Mouse (Mus musculus): ENCODE data around the gene Adamts15. TPM values are rescaled to one million over a fixed set of nuclear protein-coding genes. Genes with fewer than 3 reads are reported as not detected.
A peak's percentile ranks its signal among the peaks of the same experiment; 100 is the strongest.

Gene Adamts15
- polyA plus RNA-seq, 1 experiment from 2014 or later: 1.1 TPM

DNA sequence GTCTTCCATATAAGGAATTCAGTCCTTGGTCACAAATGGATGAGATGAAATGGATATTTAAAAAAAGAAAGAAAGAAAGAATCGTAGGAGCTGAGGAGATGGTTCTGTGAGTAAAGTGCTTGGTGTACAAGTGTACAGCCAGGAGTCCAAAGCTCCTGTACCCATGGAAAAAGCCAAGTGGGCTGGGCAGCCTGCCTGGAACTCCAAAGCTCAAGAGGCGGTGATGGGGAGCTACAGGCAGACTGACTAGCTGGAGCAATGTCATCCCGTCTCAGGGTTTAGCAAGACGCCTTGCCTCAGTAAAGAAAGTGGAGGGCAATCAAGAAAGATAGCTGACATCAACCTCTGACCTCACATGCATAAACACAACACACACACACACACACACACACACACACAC lies 41.5 kb upstream of the Adamts15 start:
- H3K27me3 ChIP-seq (ENCODE audit: insufficient read depth, low read length): no peaks in the 10 kb centered on the region
- no peaks in the 10 kb centered on the region for H3K9me3 ChIP-seq (ENCODE audit: low read length)
- no peaks in the 10 kb centered on the region for H3K4me1 ChIP-seq (ENCODE audit: insufficient read depth)
- TF ChIP-seq EP300 (IDR thresholded peaks at IDR 0.05; ENCODE audit: low read depth) (no peak), CTCF (IDR thresholded peaks at IDR 0.05; ENCODE audit: low read depth) (no peak)
- H3K9ac ChIP-seq (replicated peaks): no peak overlapping the region
- no peak overlapping the region for H3K4me3 ChIP-seq (ENCODE audit: low read depth, low read length)
- H3K4me2 ChIP-seq (ENCODE audit: low read depth, low read length): no peak overlapping the region
- ATAC-seq: no peak
- 82% methylated on average over 4 of the region's 4 CpGs for WGBS (ENCODE audit: insufficient replicate concordance)
- H3K27ac ChIP-seq (ENCODE audit: low read depth): no peak overlapping the region
- H3K36me3 ChIP-seq (replicated peaks; ENCODE audit: insufficient read depth, low read length): no peaks in the 10 kb centered on the region
- no peak for DNase-seq

DNA sequence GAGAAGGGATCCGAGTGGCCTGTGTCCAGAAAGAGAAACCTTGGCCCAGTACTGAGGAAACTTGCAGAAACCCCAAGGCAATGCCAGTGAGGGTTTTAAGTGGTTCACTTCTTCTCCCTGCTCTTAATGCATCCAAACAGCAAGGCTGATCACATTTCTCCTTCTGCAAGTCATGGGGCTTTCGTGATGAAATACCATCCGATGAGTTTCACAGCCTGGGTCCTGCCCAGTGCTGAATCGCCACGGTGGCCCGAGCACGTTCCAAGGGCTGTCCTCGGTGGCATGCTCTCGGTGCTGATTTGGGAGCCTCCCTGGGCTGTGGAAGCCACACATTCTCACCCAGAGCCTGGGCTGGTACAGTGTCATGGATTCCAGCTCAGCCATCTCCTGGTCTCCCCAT lies 33.0 kb upstream of the Adamts15 start:
- Histone ChIP-seq H3K4me3 (ENCODE audit: low read depth, low read length) (no peak overlapping the region), H3K4me1 (ENCODE audit: insufficient read depth) (no peaks in the 10 kb centered on the region), H3K4me2 (ENCODE audit: low read depth, low read length) (no peak overlapping the region), H3K27ac (ENCODE audit: low read depth) (no peak overlapping the region), H3K9me3 (ENCODE audit: low read length) (no peaks in the 10 kb centered on the region), H3K9ac (replicated peaks) (no peak overlapping the region), H3K36me3 (replicated peaks; ENCODE audit: insufficient read depth, low read length) (no peaks in the 10 kb centered on the region), H3K27me3 (ENCODE audit: insufficient read depth, low read length) (no peaks in the 10 kb centered on the region)
- TF ChIP-seq EP300 (IDR thresholded peaks at IDR 0.05; ENCODE audit: low read depth) (no peak), CTCF (IDR thresholded peaks at IDR 0.05; ENCODE audit: low read depth) (no peak)
- no peak for ATAC-seq
- DNase-seq: no peak
- WGBS (ENCODE audit: insufficient replicate concordance): 66% methylated on average over 9 of the region's 9 CpGs

DNA sequence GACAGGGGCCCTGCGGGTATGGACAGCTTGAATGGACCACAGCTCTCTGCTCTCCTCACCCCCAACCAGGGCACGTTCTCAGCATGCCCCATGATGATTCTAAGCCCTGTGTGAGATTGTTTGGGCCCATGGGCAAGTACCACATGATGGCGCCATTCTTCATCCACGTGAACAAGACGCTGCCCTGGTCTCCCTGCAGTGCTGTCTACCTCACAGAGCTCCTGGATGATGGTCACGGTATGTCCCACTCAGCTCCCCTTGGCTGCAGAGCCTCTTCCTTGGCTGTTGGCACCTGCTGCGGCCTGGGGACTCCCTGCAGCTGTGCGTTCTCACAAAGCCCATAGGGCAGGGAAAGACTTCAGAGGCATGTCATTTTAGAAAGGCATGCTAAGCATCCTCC lies 31.0 kb upstream of the Adamts15 start:
- H3K27ac ChIP-seq (ENCODE audit: low read depth): no peak overlapping the region
- no peaks in the 10 kb centered on the region for H3K27me3 ChIP-seq (ENCODE audit: insufficient read depth, low read length)
- peak; percentile 27 for DNase-seq
- no peaks in the 10 kb centered on the region for H3K9me3 ChIP-seq (ENCODE audit: low read length)
- no peaks in the 10 kb centered on the region for H3K36me3 ChIP-seq (replicated peaks; ENCODE audit: insufficient read depth, low read length)
- H3K9ac ChIP-seq (replicated peaks): no peak overlapping the region
- no peaks in the 10 kb centered on the region for H3K4me1 ChIP-seq (ENCODE audit: insufficient read depth)
- 44% methylated on average over 8 of the region's 8 CpGs for WGBS (ENCODE audit: insufficient replicate concordance)
- H3K4me3 ChIP-seq (ENCODE audit: low read depth, low read length): no peak overlapping the region
- no peak overlapping the region for H3K4me2 ChIP-seq (ENCODE audit: low read depth, low read length)
- TF ChIP-seq CTCF (IDR thresholded peaks at IDR 0.05; ENCODE audit: low read depth): peak; percentile 64
- TF ChIP-seq EP300 (IDR thresholded peaks at IDR 0.05; ENCODE audit: low read depth): no peak
- ATAC-seq: no peak

DNA sequence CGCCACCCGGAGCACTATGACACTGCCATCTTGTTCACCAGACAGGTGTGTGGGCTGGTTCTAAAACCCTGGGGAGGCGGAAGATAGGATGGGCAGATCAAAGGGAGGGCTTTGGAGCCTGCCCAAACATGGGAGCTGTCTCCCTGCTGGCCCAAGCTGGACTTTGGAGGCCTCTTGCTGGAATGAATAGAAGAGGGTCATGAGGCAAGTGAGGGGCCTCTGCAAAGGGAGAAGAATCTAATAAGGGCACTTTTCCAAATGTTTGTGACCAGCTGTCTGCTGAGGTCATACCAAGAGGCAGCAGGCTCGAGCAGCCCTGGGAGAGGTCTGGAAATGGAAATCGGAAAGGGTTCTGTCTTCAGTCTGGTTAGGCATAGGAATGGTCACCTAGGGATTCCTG lies 29.2 kb upstream of the Adamts15 start:
- H3K9me3 ChIP-seq (ENCODE audit: low read length): no peaks in the 10 kb centered on the region
- H3K9ac ChIP-seq (replicated peaks): no peak overlapping the region
- H3K4me3 ChIP-seq (ENCODE audit: low read depth, low read length): no peak overlapping the region
- no peak overlapping the region for H3K27ac ChIP-seq (ENCODE audit: low read depth)
- DNase-seq: no peak
- no peaks in the 10 kb centered on the region for H3K36me3 ChIP-seq (replicated peaks; ENCODE audit: insufficient read depth, low read length)
- H3K4me2 ChIP-seq (ENCODE audit: low read depth, low read length): no peak overlapping the region
- H3K4me1 ChIP-seq (ENCODE audit: insufficient read depth): no peaks in the 10 kb centered on the region
- no peak for TF ChIP-seq EP300 (IDR thresholded peaks at IDR 0.05; ENCODE audit: low read depth)
- TF ChIP-seq CTCF (IDR thresholded peaks at IDR 0.05; ENCODE audit: low read depth): no peak
- 72% methylated on average over 5 of the region's 5 CpGs for WGBS (ENCODE audit: insufficient replicate concordance)
- no peak for ATAC-seq
- H3K27me3 ChIP-seq (ENCODE audit: insufficient read depth, low read length): no peaks in the 10 kb centered on the region

DNA sequence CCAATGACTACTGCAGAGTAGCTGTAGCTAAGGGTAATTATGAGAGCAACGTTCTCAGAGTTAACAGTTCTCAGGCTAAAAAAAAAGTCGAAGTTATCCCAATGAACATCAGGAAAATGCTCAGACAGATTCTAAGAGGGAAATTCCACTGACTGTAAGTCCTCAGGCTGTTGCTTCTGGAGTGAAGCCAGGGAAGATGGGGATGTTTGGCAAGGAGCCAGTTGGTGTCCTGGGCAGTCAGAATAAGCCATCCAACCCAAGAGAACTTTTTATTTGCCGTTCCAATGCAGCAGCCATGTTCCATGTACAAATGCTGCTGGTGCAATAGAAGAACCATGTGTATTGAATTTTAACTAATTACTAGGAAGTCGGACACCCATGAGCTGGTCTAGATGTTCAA lies 28.3 kb upstream of the Adamts15 start:
- 71% methylated on average over 4 of the region's 4 CpGs for WGBS (ENCODE audit: insufficient replicate concordance)
- Histone ChIP-seq H3K4me2 (ENCODE audit: low read depth, low read length) (no peak overlapping the region), H3K9ac (replicated peaks) (no peak overlapping the region), H3K4me1 (ENCODE audit: insufficient read depth) (no peaks in the 10 kb centered on the region), H3K4me3 (ENCODE audit: low read depth, low read length) (no peak overlapping the region), H3K27me3 (ENCODE audit: insufficient read depth, low read length) (no peaks in the 10 kb centered on the region), H3K36me3 (replicated peaks; ENCODE audit: insufficient read depth, low read length) (no peaks in the 10 kb centered on the region), H3K9me3 (ENCODE audit: low read length) (no peaks in the 10 kb centered on the region), H3K27ac (ENCODE audit: low read depth) (no peak overlapping the region)
- DNase-seq: no peak
- TF ChIP-seq EP300 (IDR thresholded peaks at IDR 0.05; ENCODE audit: low read depth) (no peak), CTCF (IDR thresholded peaks at IDR 0.05; ENCODE audit: low read depth) (no peak)
- ATAC-seq: no peak

DNA sequence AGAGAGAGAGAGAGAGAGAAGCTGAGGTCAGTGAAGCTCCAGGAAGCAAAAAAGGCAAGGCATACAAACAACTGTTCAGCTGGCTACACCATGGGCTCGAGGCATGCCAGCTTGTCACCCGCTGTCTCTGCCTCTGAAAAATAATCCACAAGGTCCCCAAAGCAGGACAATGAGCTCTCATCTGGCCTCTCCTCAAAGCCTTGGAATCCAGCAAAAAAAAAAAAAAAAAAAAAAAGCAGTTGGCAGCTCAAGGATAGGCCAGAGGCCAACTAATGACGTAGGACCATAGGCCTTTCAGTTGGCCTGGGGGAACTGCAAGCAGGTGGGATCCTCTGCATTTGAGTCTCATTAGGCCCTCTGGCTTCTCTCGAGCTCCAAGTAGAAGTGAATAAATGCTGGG lies 27.7 kb upstream of the Adamts15 start:
- TF ChIP-seq CTCF (IDR thresholded peaks at IDR 0.05; ENCODE audit: low read depth): no peak
- no peak for TF ChIP-seq EP300 (IDR thresholded peaks at IDR 0.05; ENCODE audit: low read depth)
- Histone ChIP-seq H3K36me3 (replicated peaks; ENCODE audit: insufficient read depth, low read length) (no peaks in the 10 kb centered on the region), H3K9ac (replicated peaks) (no peak overlapping the region), H3K9me3 (ENCODE audit: low read length) (no peaks in the 10 kb centered on the region), H3K4me1 (ENCODE audit: insufficient read depth) (no peaks in the 10 kb centered on the region), H3K4me3 (ENCODE audit: low read depth, low read length) (no peak overlapping the region), H3K4me2 (ENCODE audit: low read depth, low read length) (no peak overlapping the region), H3K27ac (ENCODE audit: low read depth) (no peak overlapping the region), H3K27me3 (ENCODE audit: insufficient read depth, low read length) (no peaks in the 10 kb centered on the region)
- ATAC-seq (no peak), DNase-seq (no peak)
- 71% methylated on average over 4 of the region's 4 CpGs for WGBS (ENCODE audit: insufficient replicate concordance)

DNA sequence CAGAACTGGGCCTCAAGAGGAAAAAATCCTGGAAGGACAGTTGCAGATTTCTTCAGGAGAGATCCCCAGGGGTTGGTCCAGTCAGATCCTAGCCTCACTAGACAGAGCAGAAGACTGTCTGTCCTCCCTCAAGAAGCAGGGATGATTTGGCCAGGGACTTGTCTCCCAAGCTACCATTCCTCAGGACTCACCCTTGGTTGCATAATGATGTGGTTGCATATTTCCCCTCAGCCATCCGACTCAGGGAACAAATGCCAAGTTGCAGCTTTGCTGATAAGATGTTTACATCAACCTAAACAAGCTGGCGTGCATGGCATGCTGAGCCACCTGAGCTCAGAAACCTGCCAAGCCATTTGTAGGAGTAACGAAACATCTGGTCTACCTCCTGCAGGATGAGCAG lies 27.2 kb upstream of the Adamts15 start:
- Histone ChIP-seq H3K9me3 (ENCODE audit: low read length) (no peaks in the 10 kb centered on the region), H3K4me1 (ENCODE audit: insufficient read depth) (no peaks in the 10 kb centered on the region), H3K9ac (replicated peaks) (no peak overlapping the region), H3K4me2 (ENCODE audit: low read depth, low read length) (no peak overlapping the region), H3K27ac (ENCODE audit: low read depth) (no peak overlapping the region), H3K36me3 (replicated peaks; ENCODE audit: insufficient read depth, low read length) (no peaks in the 10 kb centered on the region), H3K4me3 (ENCODE audit: low read depth, low read length) (no peak overlapping the region), H3K27me3 (ENCODE audit: insufficient read depth, low read length) (peaks cover 5% of the 10 kb centered on the region)
- WGBS (ENCODE audit: insufficient replicate concordance): 64% methylated on average over 3 of the region's 3 CpGs
- DNase-seq: no peak
- ATAC-seq: no peak
- TF ChIP-seq EP300 (IDR thresholded peaks at IDR 0.05; ENCODE audit: low read depth) (no peak), CTCF (IDR thresholded peaks at IDR 0.05; ENCODE audit: low read depth) (no peak)
